Mouse (Mus musculus) bone marrow macrophage, adult 2 months (primary cell): ENCODE data around the gene Ccnd2. TPM values are rescaled to one million over a fixed set of nuclear protein-coding genes. Genes with fewer than 3 reads are reported as not detected.

Experiments
- H3K27ac ChIP-seq: 2 replicates; pipeline ENCODE4 v1.5.1; 2012; ENCODE audit warnings: low read depth, low read length; ENCODE audit not compliant: insufficient read depth
- H3K4me1 ChIP-seq: 2 replicates; pipeline ENCODE4 v1.6.1; 2012; ENCODE audit warnings: low read length; ENCODE audit not compliant: control insufficient read depth, insufficient read depth
- H3K4me3 ChIP-seq: 2 replicates; pipeline ENCODE4 v1.5.1; 2012; ENCODE audit warnings: mild to moderate bottlenecking, low read length, moderate library complexity; ENCODE audit not compliant: insufficient read depth
- CTCF ChIP-seq: IDR thresholded peaks from 2 replicates; pipeline ENCODE4 v1.5.1; 2012; ENCODE audit warnings: low read depth, mild to moderate bottlenecking, low read length, moderate library complexity
- POLR2A ChIP-seq: IDR thresholded peaks from 2 replicates; pipeline ENCODE4 v1.6.1; 2012; ENCODE audit warnings: mild to moderate bottlenecking, low read depth, low read length, borderline replicate concordance
- polyA plus RNA-seq: library from polyadenylated mRNA; stranded (reverse); fragments of >200 nt; gene quantifications from 2 replicates; pipeline ENCODE4 v1.2.4, GENCODE M21; 2012; ENCODE audit not compliant: missing spikeins, insufficient read depth, insufficient read length

The Ccnd2 gene
- polyA plus RNA-seq, 1 experiment = 1.3 TPM

GRCm38 (mm10) chr6:127157321-127157720 is 5.3 kb upstream of the Ccnd2 start:
- TF ChIP-seq CTCF = no peak
- no peak for TF ChIP-seq POLR2A
- Histone ChIP-seq H3K27ac (no peak overlapping the region), H3K4me1 (peaks cover 8% of the 10 kb centered on the region; the same call in 1 of the 2 replicates), H3K4me3 (no peak overlapping the region)

GRCm38 (mm10) chr6:127155468-127155867 is 3.5 kb upstream of the Ccnd2 start:
- Histone ChIP-seq H3K4me3 (no peak overlapping the region), H3K27ac (no peak overlapping the region), H3K4me1 (peaks cover 4% of the 10 kb centered on the region; the same call in 1 of the 2 replicates)
- TF ChIP-seq CTCF = no peak

- Histone ChIP-seq H3K27ac (no peak overlapping the region), H3K4me1 (peaks cover 4% of the 10 kb centered on the region; the same call in 1 of the 2 replicates), H3K4me3 (peak overlapping the region; percentile 13; the same call in 1 of the 2 replicates)
- no peak for TF ChIP-seq CTCF
- no peak for TF ChIP-seq POLR2A
These were observed 2.8 kb upstream of the Ccnd2 start for GRCm38 (mm10) chr6:127154708-127155268.

GRCm38 (mm10) chr6:127153972-127154707 is 2.1 kb upstream of the Ccnd2 start:
- H3K27ac ChIP-seq = no peak overlapping the region
- no peak for TF ChIP-seq CTCF
- TF ChIP-seq POLR2A = no peak
- peak overlapping the region; percentile 13; the same call in 1 of the 2 replicates for H3K4me3 ChIP-seq
- peaks cover 4% of the 10 kb centered on the region; the same call in 1 of the 2 replicates for H3K4me1 ChIP-seq

GRCm38 (mm10) chr6:127153296-127153800 is 1.4 kb upstream of the Ccnd2 start:
- H3K27ac ChIP-seq = no peak overlapping the region
- H3K4me3 ChIP-seq = peak overlapping the region; percentile 15; the same call in 1 of the 2 replicates
- TF ChIP-seq POLR2A (no peak), CTCF (no peak)
- peaks cover 4% of the 10 kb centered on the region; the same call in 1 of the 2 replicates for H3K4me1 ChIP-seq

GRCm38 (mm10) chr6:127151565-127152105 is 358 bp downstream of the Ccnd2 start:
- Histone ChIP-seq H3K4me3 (no peak overlapping the region), H3K27ac (no peak overlapping the region)
- TF ChIP-seq POLR2A (no peak), CTCF (no peak)

GRCm38 (mm10) chr6:127150663-127151564 is 1.1 kb downstream of the Ccnd2 start:
- Histone ChIP-seq H3K27ac (no peak overlapping the region), H3K4me1 (peaks cover 4% of the 10 kb centered on the region; the same call in 1 of the 2 replicates), H3K4me3 (peak overlapping the region; percentile 0; the same call in 1 of the 2 replicates)
- TF ChIP-seq CTCF (no peak), POLR2A (no peak)

More at GRCm38 (mm10) chr6:127151565-127152105, 358 bp downstream of the Ccnd2 start:
- peaks cover 4% of the 10 kb centered on the region; the same call in 1 of the 2 replicates for H3K4me1 ChIP-seq

GRCm38 (mm10) chr6:127149944-127150662 is 1.9 kb downstream of the Ccnd2 start:
- Histone ChIP-seq H3K4me3 (peak overlapping the region; percentile 48), H3K4me1 (peaks cover 4% of the 10 kb centered on the region; the same call in 1 of the 2 replicates), H3K27ac (no peak overlapping the region)
- 0 out of 2 replicates have a peak, but pooled peaks have one; percentile 14 for TF ChIP-seq CTCF
- TF ChIP-seq POLR2A = no peak
